Mouse (Mus musculus): ENCODE results near the gene Snx9. TPM values are rescaled to one million over a fixed set of nuclear protein-coding genes. Genes with fewer than 3 reads are reported as not detected.

The Snx9 gene
- polyA plus RNA-seq, 1 experiment from 2014 or later: 29.6 TPM

DNA sequence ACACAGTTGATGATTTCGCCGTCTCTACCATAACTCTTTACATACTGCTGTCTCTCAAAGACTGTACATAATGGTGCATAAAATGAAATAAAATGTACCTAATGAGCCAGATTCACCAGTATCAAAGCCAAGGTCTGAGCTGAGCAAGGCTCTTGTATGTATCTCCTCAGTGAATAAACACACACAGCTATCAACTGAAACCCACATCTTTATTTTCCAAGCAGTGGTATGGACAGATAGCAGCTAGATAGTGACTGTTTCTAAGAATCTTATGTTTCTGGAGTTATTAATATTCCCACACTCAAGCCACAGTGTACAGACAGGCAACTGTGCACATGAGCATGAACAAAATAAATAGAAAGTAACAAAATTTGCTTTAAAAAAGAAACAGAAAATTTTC is 10.7 kb upstream of the Snx9 start:
- H3K9me3 ChIP-seq (replicated peaks): peaks cover 7% of the 10 kb centered on the region; the same call in 1 of the 2 replicates
- no peak overlapping the region for H3K9ac ChIP-seq
- H3K4me1 ChIP-seq (replicated peaks): peaks cover 35% of the 10 kb centered on the region
- no peaks in the 10 kb centered on the region for H3K36me3 ChIP-seq
- H3K4me3 ChIP-seq: no peak overlapping the region
- H3K27ac ChIP-seq (ENCODE audit: poor library complexity, severe bottlenecking): no peak overlapping the region
- ATAC-seq (ENCODE audit: insufficient number of reproducible peaks, low FRiP score): no peak; the same call in 1 of the 2 replicates
- H3K4me2 ChIP-seq: no peak overlapping the region
- H3K27me3 ChIP-seq (replicated peaks): no peaks in the 10 kb centered on the region
- WGBS: 89% methylated on average over 2 of the region's 2 CpGs

DNA sequence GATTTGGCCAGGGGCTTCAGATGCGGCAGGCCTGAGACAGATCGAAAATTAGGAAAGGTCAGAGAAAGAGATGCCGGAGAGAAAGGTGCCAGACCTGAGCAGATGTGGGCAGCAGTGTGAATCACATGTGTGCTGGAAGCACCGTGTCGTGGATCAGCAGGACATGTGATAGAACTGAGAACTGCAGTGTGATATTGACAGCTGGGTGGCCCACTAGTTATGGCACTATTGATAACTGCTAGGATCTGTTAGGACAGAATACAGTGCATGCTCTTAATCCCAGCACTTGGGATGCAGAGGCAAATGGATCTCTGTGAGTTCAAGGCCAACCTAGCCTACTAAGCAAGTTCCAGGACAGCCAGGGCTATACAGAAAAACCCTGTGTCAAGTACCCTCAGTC is 10.3 kb upstream of the Snx9 start:
- Histone ChIP-seq H3K27me3 (replicated peaks) (no peaks in the 10 kb centered on the region), H3K9me3 (replicated peaks) (peaks cover 7% of the 10 kb centered on the region; the same call in 1 of the 2 replicates), H3K27ac (ENCODE audit: poor library complexity, severe bottlenecking) (no peak overlapping the region), H3K4me3 (no peak overlapping the region), H3K4me1 (replicated peaks) (peaks cover 35% of the 10 kb centered on the region), H3K36me3 (no peaks in the 10 kb centered on the region), H3K9ac (no peak overlapping the region), H3K4me2 (no peak overlapping the region)
- 87% methylated on average over 5 of the region's 5 CpGs for WGBS
- ATAC-seq (ENCODE audit: insufficient number of reproducible peaks, low FRiP score): no peak

DNA sequence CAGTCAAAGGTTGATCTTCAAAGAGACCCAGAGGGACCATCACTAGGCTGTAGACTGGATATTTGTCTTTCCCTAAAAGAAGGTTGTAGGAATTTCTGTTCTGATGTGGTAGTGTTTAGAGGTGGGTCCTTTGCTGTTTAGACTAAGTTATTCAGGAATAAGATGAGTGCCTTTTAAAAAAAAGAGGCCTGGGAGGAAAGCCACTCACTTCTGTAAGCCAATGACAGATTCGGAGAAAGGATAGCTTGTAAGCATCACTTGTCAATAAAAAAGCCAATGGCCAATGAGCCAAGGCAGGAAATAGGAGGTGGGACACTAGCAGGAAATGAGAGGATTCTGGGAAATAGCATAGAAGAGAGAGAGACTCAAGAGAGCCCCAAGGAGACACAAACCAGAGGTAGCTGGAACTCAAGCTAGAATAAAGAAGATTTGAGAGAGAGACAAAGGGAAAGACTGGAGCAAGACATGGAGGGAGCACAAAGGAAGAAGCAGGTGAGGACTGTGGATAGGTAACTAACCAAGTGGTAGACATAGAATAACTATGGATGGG is 9.8 kb upstream of the Snx9 start:
- no peak overlapping the region for H3K4me3 ChIP-seq
- 74% methylated on average over 1 of the region's 1 CpGs for WGBS
- no peaks in the 10 kb centered on the region for H3K27me3 ChIP-seq (replicated peaks)
- H3K36me3 ChIP-seq: no peaks in the 10 kb centered on the region
- ATAC-seq (ENCODE audit: insufficient number of reproducible peaks, low FRiP score): no peak
- H3K4me1 ChIP-seq (replicated peaks): peaks cover 35% of the 10 kb centered on the region
- H3K9ac ChIP-seq: no peak overlapping the region
- no peak overlapping the region for H3K4me2 ChIP-seq
- H3K27ac ChIP-seq (ENCODE audit: poor library complexity, severe bottlenecking): no peak overlapping the region
- H3K9me3 ChIP-seq (replicated peaks): peaks cover 7% of the 10 kb centered on the region; the same call in 1 of the 2 replicates

DNA sequence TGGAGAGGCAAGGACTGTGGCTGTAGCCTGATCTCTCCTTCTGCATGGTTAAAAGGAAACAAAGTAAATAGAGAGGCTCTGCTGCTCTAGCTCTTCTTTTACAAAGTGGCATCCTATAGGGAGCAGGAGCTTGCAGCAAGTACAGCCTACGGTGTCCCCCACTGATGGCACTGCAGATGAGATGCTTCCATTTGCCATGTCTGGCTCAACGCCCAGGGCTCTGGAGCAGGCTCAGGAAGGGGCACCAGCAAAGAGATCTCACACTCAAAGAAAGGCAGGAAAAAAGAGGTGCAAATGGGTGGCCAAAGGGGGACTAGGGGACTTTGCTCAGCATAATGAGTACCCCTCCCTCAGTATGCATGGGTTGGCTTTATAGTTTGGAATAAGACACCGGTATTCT is 7.0 kb upstream of the Snx9 start:
- H3K27me3 ChIP-seq (replicated peaks): no peaks in the 10 kb centered on the region
- no peak overlapping the region for H3K4me3 ChIP-seq
- no peak overlapping the region for H3K4me2 ChIP-seq
- no peak overlapping the region for H3K27ac ChIP-seq (ENCODE audit: poor library complexity, severe bottlenecking)
- ATAC-seq (ENCODE audit: insufficient number of reproducible peaks, low FRiP score): no peak
- peaks cover 24% of the 10 kb centered on the region for H3K4me1 ChIP-seq (replicated peaks)
- H3K9ac ChIP-seq: no peak overlapping the region
- H3K9me3 ChIP-seq (replicated peaks): peaks cover 7% of the 10 kb centered on the region; the same call in 1 of the 2 replicates
- WGBS: 87% methylated on average over 3 of the region's 3 CpGs
- no peaks in the 10 kb centered on the region for H3K36me3 ChIP-seq

DNA sequence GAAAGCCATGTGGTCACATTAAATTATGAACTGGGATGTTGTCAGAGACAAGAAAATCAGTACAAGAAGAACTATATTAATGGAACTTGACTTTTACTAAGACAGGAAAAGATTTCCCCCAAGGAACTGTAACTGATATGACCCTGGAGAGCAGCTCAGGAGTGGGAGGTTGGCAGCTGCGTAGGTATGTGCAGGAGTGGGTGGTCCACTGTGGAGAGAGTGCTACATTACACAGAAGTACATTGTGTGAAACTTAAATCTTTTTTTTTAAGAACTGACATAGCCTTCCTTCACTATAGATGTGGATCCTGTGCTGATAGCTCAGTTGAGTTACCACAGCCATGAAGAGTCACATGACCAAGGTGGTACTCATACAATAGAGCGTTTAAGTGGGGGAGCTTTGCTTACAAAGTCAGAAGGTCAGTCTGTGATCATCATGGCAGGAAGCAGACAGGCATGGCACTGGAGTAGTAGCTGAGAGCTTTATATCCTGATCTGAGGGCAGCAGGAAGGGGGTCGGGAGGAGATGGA is 6.3 kb upstream of the Snx9 start:
- H3K9me3 ChIP-seq (replicated peaks): peaks cover 7% of the 10 kb centered on the region; the same call in 1 of the 2 replicates
- peaks cover 19% of the 10 kb centered on the region for H3K4me1 ChIP-seq (replicated peaks)
- no peaks in the 10 kb centered on the region for H3K36me3 ChIP-seq
- no peaks in the 10 kb centered on the region for H3K27me3 ChIP-seq (replicated peaks)
- H3K4me3 ChIP-seq: no peak overlapping the region
- H3K27ac ChIP-seq (ENCODE audit: poor library complexity, severe bottlenecking): no peak overlapping the region
- no peak overlapping the region for H3K4me2 ChIP-seq
- ATAC-seq (ENCODE audit: insufficient number of reproducible peaks, low FRiP score): 0 out of 2 replicates have a peak, but pooled peaks have one; percentile 29
- WGBS: 56% methylated on average over 3 of the region's 3 CpGs
- H3K9ac ChIP-seq: no peak overlapping the region

DNA sequence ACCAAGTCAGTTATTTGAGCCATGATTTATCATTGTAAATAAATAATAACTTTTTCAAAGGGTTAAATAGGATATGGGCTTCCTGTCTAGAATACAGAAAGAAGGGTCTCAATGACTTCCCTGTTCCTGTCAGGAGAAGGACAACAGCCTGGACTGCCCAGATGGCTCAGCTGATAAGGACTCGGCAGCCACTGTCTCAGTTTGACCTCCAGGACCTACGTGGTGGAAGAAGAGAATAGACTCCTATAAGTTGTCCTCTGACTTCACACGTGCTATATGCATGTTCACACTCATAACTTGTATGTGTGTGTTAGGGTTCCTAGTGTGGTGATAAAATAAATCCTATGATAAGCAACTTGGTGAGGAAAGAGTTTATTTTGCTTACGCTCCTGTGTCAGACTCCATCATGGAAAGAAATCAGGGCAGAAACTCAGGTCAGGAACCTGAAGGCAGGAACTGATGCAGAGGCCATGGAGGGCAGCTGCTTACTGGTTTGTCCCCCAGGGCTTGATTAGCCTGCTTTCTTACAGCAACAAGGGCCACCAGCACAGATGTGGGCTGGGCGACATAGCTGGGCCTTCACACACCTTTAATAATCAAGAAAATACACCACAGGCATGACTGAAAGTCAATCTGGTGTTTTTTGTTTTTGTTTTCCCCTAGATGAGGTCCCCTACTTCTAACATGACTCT is 1.4 kb upstream of the Snx9 start:
- peaks cover 14% of the 10 kb centered on the region for H3K4me1 ChIP-seq (replicated peaks)
- no peak overlapping the region for H3K4me2 ChIP-seq
- H3K27ac ChIP-seq (ENCODE audit: poor library complexity, severe bottlenecking): 0 out of 2 replicates have a peak overlapping the region, but pooled peaks have one; percentile 29
- H3K9ac ChIP-seq: no peak overlapping the region
- H3K36me3 ChIP-seq: no peaks in the 10 kb centered on the region
- WGBS: 65% methylated on average over 5 of the region's 5 CpGs
- ATAC-seq (ENCODE audit: insufficient number of reproducible peaks, low FRiP score): no peak
- H3K9me3 ChIP-seq (replicated peaks): peaks cover 3% of the 10 kb centered on the region; the same call in 1 of the 2 replicates
- no peak overlapping the region for H3K4me3 ChIP-seq
- H3K27me3 ChIP-seq (replicated peaks): no peaks in the 10 kb centered on the region

DNA sequence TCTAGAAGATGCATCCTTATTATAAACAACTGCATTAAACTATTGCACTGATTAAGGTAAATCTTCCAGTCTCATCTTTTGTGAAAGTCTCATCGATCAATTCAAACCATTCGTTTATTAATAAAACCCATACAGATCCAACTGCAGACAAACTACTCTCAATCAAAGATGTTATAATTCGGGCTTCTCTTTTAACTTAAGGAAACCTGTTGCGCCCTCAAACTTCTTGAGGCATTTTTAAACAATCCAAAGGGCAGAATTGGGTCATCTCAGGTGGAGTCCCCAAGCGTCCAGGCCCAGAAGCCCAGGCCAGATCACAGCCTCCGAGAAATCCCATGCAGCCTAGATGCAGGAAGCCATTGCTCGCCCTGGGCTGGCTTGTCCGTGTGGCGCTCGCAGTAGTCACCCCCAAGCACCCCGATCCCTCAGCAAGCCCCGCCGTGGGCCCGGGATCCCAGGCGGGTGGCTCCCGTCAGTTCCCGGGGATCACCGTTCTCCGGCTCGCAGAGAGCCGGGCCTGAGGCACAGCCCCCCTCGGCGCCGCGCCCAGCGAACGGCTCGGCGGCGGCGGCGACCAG is 490 bp upstream of the Snx9 start:
- 8% methylated on average over 29 of the region's 32 CpGs for WGBS
- Histone ChIP-seq H3K9ac (peak overlapping the region; percentile 97), H3K9me3 (replicated peaks) (no peaks in the 10 kb centered on the region; the same call in 1 of the 2 replicates), H3K4me2 (peak overlapping the region; percentile 82), H3K27me3 (replicated peaks) (no peaks in the 10 kb centered on the region), H3K27ac (ENCODE audit: poor library complexity, severe bottlenecking) (peak overlapping the region; percentile 99), H3K36me3 (no peaks in the 10 kb centered on the region), H3K4me1 (replicated peaks) (peaks cover 20% of the 10 kb centered on the region), H3K4me3 (peak overlapping the region; percentile 93)
- ATAC-seq (ENCODE audit: insufficient number of reproducible peaks, low FRiP score): peak; percentile 44; the same call in 1 of the 2 replicates

DNA sequence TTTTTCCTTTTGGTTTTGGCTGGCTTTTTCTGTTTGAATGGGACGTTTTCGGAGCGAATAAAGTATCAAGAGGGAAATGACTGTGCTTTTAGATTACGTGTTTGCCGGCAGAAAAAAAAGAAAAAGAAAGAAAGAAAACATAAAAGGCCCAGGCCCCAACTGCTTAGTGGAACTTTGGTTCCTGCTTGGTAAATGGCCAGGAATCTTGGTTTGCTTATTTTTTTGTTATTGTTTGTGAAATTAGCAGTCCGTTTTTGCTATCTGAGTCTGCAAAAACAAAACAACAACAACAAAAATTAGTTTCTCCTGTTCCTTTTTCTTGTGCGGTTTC is 779 bp downstream of the Snx9 start:
- H3K27ac ChIP-seq (ENCODE audit: poor library complexity, severe bottlenecking): peak overlapping the region; percentile 99
- WGBS: under 1% methylated on average over 7 of the region's 7 CpGs
- ATAC-seq (ENCODE audit: insufficient number of reproducible peaks, low FRiP score): no peak
- no peaks in the 10 kb centered on the region for H3K36me3 ChIP-seq
- H3K4me1 ChIP-seq (replicated peaks): peaks cover 30% of the 10 kb centered on the region
- H3K4me2 ChIP-seq: peak overlapping the region; percentile 82
- no peaks in the 10 kb centered on the region; the same call in 1 of the 2 replicates for H3K9me3 ChIP-seq (replicated peaks)
- H3K27me3 ChIP-seq (replicated peaks): no peaks in the 10 kb centered on the region
- peak overlapping the region; percentile 93 for H3K4me3 ChIP-seq
- H3K9ac ChIP-seq: peak overlapping the region; percentile 97

DNA sequence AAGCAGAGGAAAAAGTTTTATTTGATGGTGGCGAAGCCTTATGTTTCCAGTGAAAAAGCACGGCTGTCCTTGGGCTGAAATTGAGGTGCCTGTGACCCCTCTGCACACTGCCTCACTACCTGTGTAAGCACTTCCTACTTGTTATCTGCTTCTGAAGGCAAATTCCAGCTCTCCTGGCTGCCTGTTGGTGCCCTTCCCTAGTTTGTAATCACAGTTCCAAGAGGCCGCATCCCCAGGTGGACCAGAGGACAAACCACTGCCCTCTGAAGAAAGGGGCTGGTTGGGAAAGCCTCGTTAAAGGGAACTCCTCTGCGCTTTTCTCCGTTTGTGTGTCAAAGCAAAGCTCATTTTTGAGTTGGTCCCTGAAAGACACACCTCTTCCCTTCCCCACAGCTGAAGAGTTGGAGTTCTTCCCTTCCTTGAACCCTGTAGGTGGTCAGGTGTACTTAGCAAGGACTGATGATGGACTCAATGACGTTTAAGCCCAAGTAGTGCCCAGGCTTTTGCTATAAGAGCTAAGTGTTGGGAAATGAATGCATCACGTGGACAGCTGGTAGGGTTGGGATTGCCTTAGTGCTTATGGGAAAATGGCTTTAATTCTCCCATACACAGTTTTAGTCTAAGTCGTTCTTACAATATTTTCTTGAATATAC is 2.0 kb downstream of the Snx9 start:
- WGBS: 71% methylated on average over 9 of the region's 9 CpGs
- 0 out of 2 replicates have a peak overlapping the region, but pooled peaks have one; percentile 41 for H3K9ac ChIP-seq
- peaks cover 30% of the 10 kb centered on the region for H3K4me1 ChIP-seq (replicated peaks)
- no peaks in the 10 kb centered on the region for H3K27me3 ChIP-seq (replicated peaks)
- H3K27ac ChIP-seq (ENCODE audit: poor library complexity, severe bottlenecking): no peak overlapping the region; the same call in 1 of the 2 replicates
- H3K4me2 ChIP-seq: peak overlapping the region; percentile 51
- H3K4me3 ChIP-seq: no peak overlapping the region
- H3K36me3 ChIP-seq: no peaks in the 10 kb centered on the region
- ATAC-seq (ENCODE audit: insufficient number of reproducible peaks, low FRiP score): no peak
- no peaks in the 10 kb centered on the region for H3K9me3 ChIP-seq (replicated peaks)

DNA sequence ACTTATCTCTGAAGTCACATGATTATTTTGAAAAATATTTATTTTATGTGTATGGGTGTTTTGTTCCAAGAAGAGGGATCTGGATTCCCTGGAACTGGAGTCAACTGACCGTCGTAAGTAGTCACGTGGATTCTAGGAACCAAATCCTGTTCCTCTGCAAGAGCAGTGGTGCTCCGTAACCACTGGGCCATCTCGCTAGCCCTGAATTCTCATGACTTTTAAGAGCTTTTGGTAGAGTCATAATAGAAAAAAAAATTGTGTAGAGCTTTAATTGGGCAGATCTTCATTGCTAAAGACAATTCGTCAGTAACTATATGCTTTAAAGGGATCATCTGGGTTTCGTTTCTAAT is 2.5 kb downstream of the Snx9 start:
- no peaks in the 10 kb centered on the region for H3K36me3 ChIP-seq
- no peak for ATAC-seq (ENCODE audit: insufficient number of reproducible peaks, low FRiP score)
- H3K4me2 ChIP-seq: no peak overlapping the region
- 91% methylated on average over 7 of the region's 7 CpGs for WGBS
- no peak overlapping the region for H3K27ac ChIP-seq (ENCODE audit: poor library complexity, severe bottlenecking)
- no peaks in the 10 kb centered on the region for H3K27me3 ChIP-seq (replicated peaks)
- H3K4me1 ChIP-seq (replicated peaks): peaks cover 31% of the 10 kb centered on the region
- no peak overlapping the region for H3K9ac ChIP-seq
- no peak overlapping the region for H3K4me3 ChIP-seq
- H3K9me3 ChIP-seq (replicated peaks): no peaks in the 10 kb centered on the region

DNA sequence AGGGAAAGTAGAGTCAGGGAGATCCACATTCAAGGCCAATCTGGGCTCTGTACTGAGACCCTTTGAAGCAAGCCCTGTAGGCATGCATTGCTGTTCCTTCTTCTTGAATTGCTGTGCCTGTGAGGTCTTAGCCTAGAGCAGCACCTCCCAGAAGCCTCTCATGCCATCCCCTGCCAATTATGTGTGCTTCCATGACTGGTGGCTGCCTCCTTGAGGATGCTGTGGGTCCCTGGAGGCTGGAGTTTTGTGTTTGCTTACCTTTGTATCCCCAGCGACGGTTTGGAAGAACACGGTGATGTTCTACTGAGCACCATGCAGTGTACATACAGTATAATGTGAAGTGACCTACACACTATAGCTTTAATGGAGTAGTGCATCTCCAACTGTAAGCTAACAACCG is 4.2 kb downstream of the Snx9 start:
- Histone ChIP-seq H3K27me3 (replicated peaks) (no peaks in the 10 kb centered on the region), H3K27ac (ENCODE audit: poor library complexity, severe bottlenecking) (no peak overlapping the region), H3K36me3 (no peaks in the 10 kb centered on the region), H3K9ac (no peak overlapping the region), H3K4me2 (no peak overlapping the region), H3K4me1 (replicated peaks) (peaks cover 43% of the 10 kb centered on the region), H3K4me3 (no peak overlapping the region), H3K9me3 (replicated peaks) (no peaks in the 10 kb centered on the region)
- 75% methylated on average over 4 of the region's 4 CpGs for WGBS
- no peak for ATAC-seq (ENCODE audit: insufficient number of reproducible peaks, low FRiP score)
